Mouse (Mus musculus) telencephalon, adult 2 months (tissue): ENCODE measurements around the gene Pip5k1b.
A peak's percentile ranks its signal among the peaks of the same experiment; 100 is the strongest.

Experiments
- DNase-seq: peaks from one replicate; pipeline ENCODE4 v3.0.0-alpha.2; 2011; ENCODE audit warnings: low read depth, low spot score

The Pip5k1b gene

GRCm38 (mm10) chr19:24307271-24308221, 248.1 kb downstream of the Pip5k1b start:
- no peak for DNase-seq

- DNase-seq, result no peak
These were observed 249.3 kb downstream of the Pip5k1b start for GRCm38 (mm10) chr19:24306351-24306750.

- DNase-seq, result no peak
These were observed 253.5 kb downstream of the Pip5k1b start for GRCm38 (mm10) chr19:24302198-24302597.

- DNase-seq, result no peak
These were observed 253.9 kb downstream of the Pip5k1b start for GRCm38 (mm10) chr19:24301768-24302148.

GRCm38 (mm10) chr19:24300994-24301767, 254.5 kb downstream of the Pip5k1b start:
- no peak for DNase-seq

GRCm38 (mm10) chr19:24293537-24293936, 262.1 kb downstream of the Pip5k1b start:
- DNase-seq, result no peak

- no peak for DNase-seq
These were observed 271.5 kb downstream of the Pip5k1b start for GRCm38 (mm10) chr19:24284187-24284586.

GRCm38 (mm10) chr19:24281288-24281980, 274.2 kb downstream of the Pip5k1b start:
- DNase-seq, result no peak

- peak; percentile 84 for DNase-seq
These were observed 275.0 kb downstream of the Pip5k1b start, which contains the start of gene Fxn for GRCm38 (mm10) chr19:24280601-24281228. Gene Fxn (minus strand): TSS chr19:24280605.

GRCm38 (mm10) chr19:24279706-24280600, 275.7 kb downstream of the Pip5k1b start:
- DNase-seq, result no peak

- no peak for DNase-seq
These were observed 276.8 kb downstream of the Pip5k1b start for GRCm38 (mm10) chr19:24278859-24279258.

- no peak for DNase-seq
These were observed 281.4 kb downstream of the Pip5k1b start for GRCm38 (mm10) chr19:24274281-24274680.

- peak; percentile 82 for DNase-seq
These were observed 283.8 kb downstream of the Pip5k1b start for GRCm38 (mm10) chr19:24271746-24272426.

GRCm38 (mm10) chr19:24271326-24271725, 284.3 kb downstream of the Pip5k1b start:
- DNase-seq, result no peak

GRCm38 (mm10) chr19:24268531-24268930, 287.1 kb downstream of the Pip5k1b start:
- no peak for DNase-seq

- DNase-seq, result no peak
These were observed 289.4 kb downstream of the Pip5k1b start for GRCm38 (mm10) chr19:24266046-24266830.

- peak; percentile 79 for DNase-seq
These were observed 290.7 kb downstream of the Pip5k1b start for GRCm38 (mm10) chr19:24264991-24265390.

GRCm38 (mm10) chr19:24262736-24263135, 292.9 kb downstream of the Pip5k1b start:
- DNase-seq, result no peak
